Mouse (Mus musculus): Measurements from ENCODE around the gene Aak1.

DNA sequence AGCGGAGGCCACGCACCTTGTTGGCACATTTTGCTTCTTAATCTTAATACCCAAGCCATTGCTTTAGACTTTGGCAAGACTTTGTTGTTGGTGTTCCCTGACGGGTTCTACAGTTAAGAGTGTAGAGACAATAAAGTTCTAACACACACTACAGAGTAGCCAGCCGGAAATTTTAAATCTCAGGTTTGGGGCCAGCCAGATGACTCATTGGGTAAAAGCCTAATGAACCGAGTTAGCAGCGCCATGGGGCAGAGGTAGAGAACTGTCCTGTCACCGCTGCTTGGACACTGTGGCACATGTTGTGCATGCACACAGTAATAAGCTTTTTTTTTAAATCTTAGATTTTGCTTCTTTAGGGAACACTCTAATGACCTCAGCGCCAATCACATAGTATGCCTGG, 143.0 kb downstream of the Aak1 start:
- TF ChIP-seq CTCF (IDR thresholded peaks at IDR 0.05; ENCODE audit: low read depth, low read length) (no peak), POLR2A (IDR thresholded peaks at IDR 0.05; ENCODE audit: borderline replicate concordance, low read depth, low read length) (no peak)

All from bone marrow macrophage, adult 2 months (primary cell).